Mouse (Mus musculus) C2C12 (cell line): Measurements from ENCODE around the gene Trio.

Experiments used
- CEBPB ChIP-seq: IDR thresholded peaks from one replicate; pipeline ENCODE4 v1.6.1; 2011; ENCODE audit warnings: low read depth, mild to moderate bottlenecking, control low read depth, moderate library complexity
- CTCF ChIP-seq: IDR thresholded peaks from one replicate; pipeline ENCODE4 v1.5.1; 2011; ENCODE audit not compliant: control insufficient read depth, insufficient read depth, insufficient read length
- FOSL1 ChIP-seq: IDR thresholded peaks from one replicate; pipeline ENCODE4 v1.8.0; 2011; ENCODE audit warnings: mild to moderate bottlenecking, low read length; ENCODE audit not compliant: poor library complexity, insufficient read depth, severe bottlenecking
- MAX ChIP-seq: IDR thresholded peaks from one replicate; pipeline ENCODE4 v1.6.1; 2011; ENCODE audit warnings: mild to moderate bottlenecking, control low read depth
- MYOD1 ChIP-seq: IDR thresholded peaks from one replicate; pipeline ENCODE4 v1.6.1; 2011; ENCODE audit warnings: low read depth; ENCODE audit not compliant: control insufficient read depth, insufficient read length
- MYOG ChIP-seq: IDR thresholded peaks from one replicate; pipeline ENCODE4 v1.6.1; 2011; ENCODE audit not compliant: control insufficient read depth, insufficient read length; ENCODE audit errors: extremely low read depth
- USF1 ChIP-seq: IDR thresholded peaks from one replicate; pipeline ENCODE4 v1.6.1; 2011; ENCODE audit warnings: low read depth, mild to moderate bottlenecking, control low read depth, moderate library complexity

DNA sequence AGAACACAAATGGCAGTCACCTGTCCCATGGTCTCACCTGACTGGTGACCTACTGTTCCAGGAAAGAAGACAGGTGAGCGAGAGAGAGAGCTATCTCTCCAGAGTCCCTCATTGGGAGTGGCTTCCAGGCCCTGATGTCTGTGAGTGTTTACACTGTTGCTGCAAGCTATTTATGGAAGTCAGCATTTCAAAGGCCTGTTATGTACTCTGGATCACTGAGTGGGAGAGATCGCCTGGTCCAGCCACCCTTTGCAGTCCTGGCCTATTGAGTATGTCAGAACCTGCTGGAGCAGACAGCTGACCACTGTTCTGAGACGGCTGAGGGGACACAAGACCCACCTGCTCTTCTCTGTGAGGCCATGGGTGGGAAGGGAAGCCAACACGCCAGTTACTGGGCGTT is 280.7 kb downstream of the Trio start:
- TF ChIP-seq CTCF: no peak
- no peak for TF ChIP-seq MAX
- TF ChIP-seq MYOD1: no peak
- TF ChIP-seq CEBPB: no peak
- TF ChIP-seq MYOG: no peak
- TF ChIP-seq USF1: no peak
- no peak for TF ChIP-seq FOSL1
